Mouse (Mus musculus) forebrain, embryonic 10.5 days (tissue): ENCODE measurements at regions not wholly inside any gene's neighbourhood (a gene's known extent, or its start where the extent isn't known, plus 50 kb on each side); places are given as distances from the start of the nearest gene placed in this dataset.

Experiments
- DNase-seq: peaks from one replicate; pipeline ENCODE4 v3.0.0-alpha.2; 2017; ENCODE audit warnings: low spot score; ENCODE audit errors: extremely low spot score
- H3K27ac ChIP-seq: fragments of 300-500 bp; sonication (generic); 2 replicates; pipeline ENCODE4 v1.5.1; 2016; ENCODE audit warnings: mild to moderate bottlenecking
- H3K27me3 ChIP-seq: fragments of 300-500 bp; sonication (generic); 2 replicates; pipeline ENCODE4 v1.6.1; 2016; ENCODE audit warnings: mild to moderate bottlenecking; ENCODE audit not compliant: poor library complexity, severe bottlenecking
- H3K36me3 ChIP-seq: fragments of 300-500 bp; sonication (generic); replicated peaks from 2 replicates; pipeline ENCODE4 v1.6.1; 2016; ENCODE audit warnings: mild to moderate bottlenecking, moderate library complexity
- H3K4me1 ChIP-seq: fragments of 300-500 bp; sonication (generic); 2 replicates; pipeline ENCODE4 v1.6.1; 2016
- H3K4me3 ChIP-seq: fragments of 300-500 bp; sonication (generic); 2 replicates; pipeline ENCODE4 v1.5.1; 2016; ENCODE audit warnings: mild to moderate bottlenecking, moderate library complexity
- H3K9me3 ChIP-seq: fragments of 300-500 bp; sonication (generic); 2 replicates; pipeline ENCODE4 v1.6.1; 2016; ENCODE audit warnings: mild to moderate bottlenecking, moderate library complexity
- WGBS: fragments of 180-500 bp; shearing (Covaris S2); methylation state at CpG from one replicate; pipeline ENCODE4 v1.1.7; 2016; 5-methylcytosine and 5-hydroxymethylcytosine counted together

- Histone ChIP-seq H3K4me1 (peaks cover 14% of the 10 kb centered on the region), H3K27ac (no peak overlapping the region), H3K4me3 (no peak overlapping the region), H3K36me3 (no peaks in the 10 kb centered on the region), H3K27me3 (peaks cover 19% of the 10 kb centered on the region; the same call in 1 of the 2 replicates), H3K9me3 (no peaks in the 10 kb centered on the region)
- peak; percentile 24 for DNase-seq
- 28% methylated on average over 2 of the region's 2 CpGs for WGBS
Measured at GRCm38 (mm10) chr12:29179405-29179804, 348.8 kb upstream of the Myt1l start.

DNA sequence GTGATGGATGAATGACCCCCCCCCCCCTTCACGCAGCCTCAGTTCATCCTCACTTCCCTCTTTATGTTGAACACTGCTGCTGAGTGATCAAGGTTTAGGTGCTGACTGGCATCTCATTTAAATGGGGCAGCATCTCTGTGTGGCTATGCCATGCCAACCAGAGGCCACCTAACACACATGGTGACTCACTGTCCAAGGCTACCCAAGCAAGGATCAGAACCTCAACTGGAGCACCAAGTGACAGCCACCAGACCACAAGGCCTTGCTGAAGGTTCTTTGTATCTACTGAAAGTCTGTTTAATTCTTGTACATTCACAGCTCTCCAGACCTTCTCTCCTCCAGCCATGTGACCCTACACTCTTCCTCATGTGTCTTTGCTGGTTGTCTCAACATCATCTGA, 347.6 kb upstream of the Myt1l start:
- Histone ChIP-seq H3K27ac (no peak overlapping the region), H3K9me3 (no peaks in the 10 kb centered on the region), H3K4me3 (no peak overlapping the region), H3K27me3 (peaks cover 19% of the 10 kb centered on the region; the same call in 1 of the 2 replicates), H3K36me3 (no peaks in the 10 kb centered on the region), H3K4me1 (peaks cover 14% of the 10 kb centered on the region)
- no peak for DNase-seq
- 76% methylated on average over 1 of the region's 1 CpGs for WGBS

DNA sequence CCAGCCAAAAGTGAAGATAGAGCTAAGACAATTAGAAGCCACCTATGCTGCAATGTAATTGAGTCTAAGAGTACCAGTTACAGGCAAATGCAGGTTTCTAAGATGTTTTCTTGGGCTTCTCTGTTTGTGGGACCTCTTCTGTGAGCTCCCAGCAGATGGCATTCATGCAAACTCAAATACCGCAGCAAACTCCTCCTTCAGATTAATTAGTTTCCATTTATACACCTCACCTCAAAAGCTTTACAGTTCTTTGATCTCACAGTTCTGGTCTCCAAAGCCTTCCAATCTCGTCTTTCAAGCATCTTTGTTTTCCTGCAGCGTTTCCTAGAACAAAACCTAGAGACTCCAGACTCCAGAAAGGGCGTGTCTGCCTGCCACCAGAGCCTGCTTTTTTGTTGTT, 340.6 kb upstream of the Myt1l start:
- no peaks in the 10 kb centered on the region for H3K9me3 ChIP-seq
- no peak for DNase-seq
- H3K4me3 ChIP-seq: no peak overlapping the region
- H3K4me1 ChIP-seq: no peaks in the 10 kb centered on the region; the same call in 1 of the 2 replicates
- 53% methylated on average over 4 of the region's 4 CpGs for WGBS
- H3K27ac ChIP-seq: no peak overlapping the region
- H3K36me3 ChIP-seq: no peaks in the 10 kb centered on the region
- H3K27me3 ChIP-seq: no peaks in the 10 kb centered on the region

DNA sequence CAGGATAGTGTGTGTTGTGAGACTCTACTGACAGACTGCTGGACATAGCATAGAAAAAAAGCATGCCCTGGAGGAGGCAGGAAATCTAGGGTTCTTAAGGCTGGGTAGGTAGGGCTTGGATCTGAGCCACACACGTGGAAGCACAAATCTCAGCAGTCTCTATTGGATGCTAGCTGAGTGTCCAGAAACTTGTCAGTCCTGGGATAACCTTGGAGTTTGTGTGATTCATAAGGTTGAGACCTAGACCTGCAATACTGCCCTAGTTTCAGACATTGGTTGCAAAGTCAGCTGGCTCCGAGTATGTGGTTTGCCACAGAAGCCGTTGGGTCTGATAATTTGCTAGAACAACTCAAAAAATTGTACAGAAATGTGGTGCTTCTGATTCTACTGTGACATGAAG, 335.8 kb upstream of the Myt1l start:
- Histone ChIP-seq H3K27me3 (no peaks in the 10 kb centered on the region), H3K4me3 (no peak overlapping the region), H3K4me1 (no peaks in the 10 kb centered on the region; the same call in 1 of the 2 replicates), H3K36me3 (no peaks in the 10 kb centered on the region), H3K27ac (no peak overlapping the region), H3K9me3 (no peaks in the 10 kb centered on the region)
- 91% methylated on average over 3 of the region's 3 CpGs for WGBS
- DNase-seq: no peak

DNA sequence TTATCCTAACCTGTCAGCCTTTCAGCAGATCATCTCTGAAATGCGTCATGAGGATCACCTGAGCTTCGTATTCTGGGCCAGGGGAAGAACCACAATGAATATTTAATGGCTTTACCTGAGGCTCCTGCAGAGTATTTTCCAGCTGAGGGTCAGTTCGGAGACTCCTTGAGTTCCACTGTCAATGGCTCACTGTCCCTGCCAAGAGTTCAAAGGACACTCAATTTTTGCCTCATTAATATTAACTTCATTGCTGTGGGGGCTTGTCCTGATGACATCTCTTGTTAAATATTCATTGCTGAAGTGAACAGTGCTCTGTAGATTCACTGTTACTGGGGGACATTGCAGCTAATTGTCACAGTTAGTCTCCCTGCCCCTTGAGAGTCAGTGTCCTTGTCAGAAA, 316.2 kb upstream of the Myt1l start:
- no peak overlapping the region for H3K4me3 ChIP-seq
- 77% methylated on average over 3 of the region's 3 CpGs for WGBS

DNA sequence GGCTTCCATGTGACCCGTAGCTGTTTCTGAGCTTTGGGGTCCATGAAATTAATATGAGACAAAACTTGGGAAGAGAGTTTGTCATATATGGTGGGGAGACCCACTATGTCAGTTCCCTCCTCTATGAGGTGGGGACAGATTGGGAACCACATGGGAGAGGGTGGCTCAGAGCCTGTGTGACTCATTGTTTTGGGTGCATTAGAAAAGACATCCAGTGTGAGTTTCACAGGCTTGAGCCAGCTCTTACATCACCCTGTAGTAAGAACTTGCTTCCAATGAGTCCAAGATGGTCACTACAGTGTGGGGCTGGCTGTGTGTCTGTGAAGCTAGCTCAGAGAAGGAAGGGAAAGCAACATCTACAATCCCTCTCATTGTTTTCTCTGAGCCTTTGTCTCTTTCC, 314.6 kb upstream of the Myt1l start:
- 80% methylated on average over 1 of the region's 1 CpGs for WGBS
- DNase-seq: no peak
- H3K27me3 ChIP-seq: no peaks in the 10 kb centered on the region
- no peaks in the 10 kb centered on the region for H3K4me1 ChIP-seq
- no peak overlapping the region for H3K27ac ChIP-seq
- no peak overlapping the region for H3K4me3 ChIP-seq
- H3K36me3 ChIP-seq: no peaks in the 10 kb centered on the region
- no peaks in the 10 kb centered on the region for H3K9me3 ChIP-seq

More for the DNA sequence above, 316.2 kb upstream of the Myt1l start:
- no peaks in the 10 kb centered on the region for H3K27me3 ChIP-seq
- no peaks in the 10 kb centered on the region for H3K36me3 ChIP-seq
- no peak overlapping the region for H3K27ac ChIP-seq
- H3K9me3 ChIP-seq: no peaks in the 10 kb centered on the region
- H3K4me1 ChIP-seq: no peaks in the 10 kb centered on the region
- no peak for DNase-seq

GRCm38 (mm10) chr12:29222099-29222498, 306.1 kb upstream of the Myt1l start:
- WGBS: 90% methylated on average over 6 of the region's 6 CpGs
- Histone ChIP-seq H3K4me3 (no peak overlapping the region), H3K27ac (no peak overlapping the region), H3K9me3 (no peaks in the 10 kb centered on the region), H3K4me1 (no peaks in the 10 kb centered on the region), H3K36me3 (no peaks in the 10 kb centered on the region), H3K27me3 (no peaks in the 10 kb centered on the region)
- no peak for DNase-seq

DNA sequence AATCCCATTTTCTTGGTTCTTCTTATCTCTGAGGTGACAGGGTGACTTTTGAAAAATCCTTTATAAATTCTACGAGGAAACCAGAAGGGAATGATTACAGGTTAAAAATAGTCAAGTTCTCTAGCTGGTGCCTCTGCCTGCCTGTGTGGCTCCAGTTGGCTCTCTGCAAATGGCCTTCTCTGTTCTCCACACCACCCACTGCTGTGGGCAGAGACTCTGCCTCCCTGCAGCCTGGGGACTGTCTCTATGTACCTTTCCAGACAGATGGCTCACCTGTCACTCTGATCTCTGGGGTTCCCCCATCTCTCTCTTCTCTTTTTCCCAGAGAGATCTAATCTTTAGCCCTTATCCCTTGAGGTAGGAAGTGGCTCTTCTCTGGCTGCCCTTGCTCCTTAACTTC, 302.2 kb upstream of the Myt1l start:
- WGBS: 44% methylated on average over 1 of the region's 1 CpGs
- Histone ChIP-seq H3K27ac (no peak overlapping the region), H3K36me3 (no peaks in the 10 kb centered on the region), H3K4me1 (no peaks in the 10 kb centered on the region), H3K9me3 (no peaks in the 10 kb centered on the region), H3K4me3 (no peak overlapping the region), H3K27me3 (no peaks in the 10 kb centered on the region)
- no peak for DNase-seq

DNA sequence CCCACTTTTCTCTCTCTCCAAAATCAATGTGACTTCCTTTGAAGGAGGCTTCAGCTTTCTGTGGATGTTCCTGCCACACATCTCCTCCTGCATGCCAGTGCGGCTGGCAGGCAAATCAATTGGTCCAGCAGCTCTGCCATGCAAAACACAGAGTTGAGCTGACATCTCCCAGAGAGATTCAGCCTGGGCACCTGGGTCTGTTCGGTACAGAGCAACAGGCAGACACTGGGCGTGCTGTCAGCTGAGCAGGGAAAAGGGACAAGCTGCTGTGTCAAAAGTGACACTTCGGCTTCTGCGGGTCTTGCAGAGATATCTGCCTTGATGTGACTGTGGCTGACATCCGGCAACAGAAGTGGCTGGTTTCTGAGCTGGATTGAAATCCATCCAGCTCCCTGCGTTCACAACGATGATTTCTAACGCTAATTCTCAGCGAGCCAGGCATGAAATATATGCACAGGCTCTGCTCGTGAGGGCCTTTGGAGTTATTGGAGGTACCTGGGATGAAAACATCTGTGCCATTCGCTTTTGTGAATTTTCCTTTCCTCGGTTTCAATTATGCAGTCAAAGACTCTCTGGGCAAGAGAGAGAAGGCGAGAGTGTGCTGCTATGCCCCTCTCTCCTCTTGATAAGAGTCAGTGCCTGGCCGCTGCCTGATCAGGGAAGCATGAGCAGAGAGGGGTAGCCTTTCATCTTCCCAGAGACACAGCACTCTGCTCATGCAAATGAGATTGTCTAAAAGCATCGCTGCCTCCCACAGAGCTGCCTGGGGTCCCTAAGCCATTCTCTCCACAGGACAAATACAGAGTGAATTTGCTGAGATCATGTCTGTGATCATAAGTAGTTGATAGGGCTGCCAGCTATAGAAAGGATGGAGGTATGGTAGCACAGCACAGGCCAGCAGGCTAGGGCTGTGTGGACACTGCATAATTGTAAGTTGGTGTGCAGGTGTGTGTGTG, 295.4 kb upstream of the Myt1l start:
- 33% methylated on average over 16 of the region's 16 CpGs for WGBS
- peaks cover 21% of the 10 kb centered on the region for H3K4me1 ChIP-seq
- no peak for DNase-seq
- no peaks in the 10 kb centered on the region for H3K27me3 ChIP-seq
- no peaks in the 10 kb centered on the region for H3K9me3 ChIP-seq
- H3K27ac ChIP-seq: no peak overlapping the region
- H3K4me3 ChIP-seq: no peak overlapping the region; the same call in 1 of the 2 replicates
- no peaks in the 10 kb centered on the region for H3K36me3 ChIP-seq

DNA sequence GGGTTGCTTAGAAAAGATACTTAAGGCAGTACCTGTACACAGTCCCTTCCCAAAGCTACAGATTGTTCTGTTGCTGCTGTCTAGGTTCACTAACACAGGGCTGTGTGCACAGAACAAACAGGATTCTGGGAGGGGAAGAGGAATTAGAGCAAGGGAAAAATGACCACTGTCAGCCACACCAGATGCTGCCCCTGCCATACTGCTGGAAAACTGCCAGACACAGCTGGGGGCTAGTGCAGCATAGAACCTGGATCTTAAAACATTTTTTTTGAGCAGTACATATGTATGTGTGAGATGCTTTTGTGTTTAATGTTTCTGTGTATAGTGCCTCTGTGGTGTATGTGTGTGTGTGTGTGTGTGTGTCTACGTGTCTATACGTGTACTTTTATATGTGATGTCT, 291.7 kb upstream of the Myt1l start:
- Histone ChIP-seq H3K9me3 (no peaks in the 10 kb centered on the region), H3K27me3 (0 out of 2 replicates have a peak, but pooled peaks cover 6% of the 10 kb centered on the region), H3K27ac (no peak overlapping the region), H3K36me3 (no peaks in the 10 kb centered on the region), H3K4me1 (peaks cover 37% of the 10 kb centered on the region), H3K4me3 (no peak overlapping the region)
- 91% methylated on average over 2 of the region's 2 CpGs for WGBS
- no peak for DNase-seq

DNA sequence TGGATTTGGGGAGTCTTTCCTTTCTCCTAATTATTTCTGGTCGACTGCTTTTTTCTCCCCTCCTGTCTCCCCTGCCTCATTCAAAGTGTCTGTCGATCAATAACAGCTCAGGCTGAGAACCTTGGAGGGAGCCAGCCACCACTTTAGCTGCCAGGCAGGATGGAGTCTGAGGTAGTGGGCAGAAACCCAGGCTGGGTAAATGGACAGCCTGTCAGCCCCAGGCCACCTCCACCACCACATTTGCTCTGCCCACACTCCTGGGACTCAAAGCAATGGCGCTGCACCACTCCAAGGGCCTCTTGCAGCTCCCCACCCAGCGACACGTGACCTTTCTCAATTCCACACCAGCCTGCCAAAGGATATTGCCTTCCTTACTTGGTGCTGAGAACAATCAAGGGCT, 290.7 kb upstream of the Myt1l start:
- Histone ChIP-seq H3K27me3 (0 out of 2 replicates have a peak, but pooled peaks cover 6% of the 10 kb centered on the region), H3K9me3 (no peaks in the 10 kb centered on the region), H3K4me1 (peaks cover 32% of the 10 kb centered on the region), H3K27ac (0 out of 2 replicates have a peak overlapping the region, but pooled peaks have one; percentile 44), H3K4me3 (no peak overlapping the region), H3K36me3 (no peaks in the 10 kb centered on the region)
- 56% methylated on average over 5 of the region's 5 CpGs for WGBS
- DNase-seq: no peak

DNA sequence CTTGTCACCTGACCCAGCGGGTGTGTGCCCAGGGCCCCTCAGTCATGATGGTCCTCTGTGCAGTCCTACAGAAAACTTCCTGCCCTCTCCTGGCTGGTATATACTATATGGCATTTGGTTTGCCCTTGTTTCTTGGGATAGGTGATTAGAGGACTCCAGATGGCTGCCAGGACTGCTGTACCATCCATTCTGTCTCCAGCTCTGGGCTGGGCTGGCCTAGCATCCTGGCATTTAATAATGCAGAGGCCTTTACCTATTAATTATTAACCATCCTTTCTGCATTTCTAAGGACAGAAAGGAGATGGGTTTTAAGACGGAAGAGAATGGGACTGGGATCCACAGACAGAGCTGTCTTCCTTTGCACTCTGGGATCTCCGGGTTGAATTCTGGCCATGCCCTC, 288.7 kb upstream of the Myt1l start:
- no peak for DNase-seq
- H3K4me1 ChIP-seq: peaks cover 21% of the 10 kb centered on the region
- no peaks in the 10 kb centered on the region for H3K36me3 ChIP-seq
- 89% methylated on average over 3 of the region's 3 CpGs for WGBS
- no peaks in the 10 kb centered on the region for H3K9me3 ChIP-seq
- 0 out of 2 replicates have a peak, but pooled peaks cover 6% of the 10 kb centered on the region for H3K27me3 ChIP-seq
- H3K4me3 ChIP-seq: no peak overlapping the region
- no peak overlapping the region for H3K27ac ChIP-seq

GRCm38 (mm10) chr12:29239975-29240374, 288.2 kb upstream of the Myt1l start:
- Histone ChIP-seq H3K9me3 (no peaks in the 10 kb centered on the region), H3K36me3 (no peaks in the 10 kb centered on the region), H3K4me1 (peaks cover 21% of the 10 kb centered on the region), H3K27ac (no peak overlapping the region), H3K4me3 (no peak overlapping the region), H3K27me3 (0 out of 2 replicates have a peak, but pooled peaks cover 6% of the 10 kb centered on the region)
- 78% methylated on average over 5 of the region's 5 CpGs for WGBS
- no peak for DNase-seq
